Mouse (Mus musculus) bone marrow macrophage, adult 2 months (primary cell): ENCODE data around the gene Mtln. TPM values are rescaled to one million over a fixed set of nuclear protein-coding genes. Genes with fewer than 3 reads are reported as not detected.

Source experiments
- H3K27ac ChIP-seq: 2 replicates; pipeline ENCODE4 v1.5.1; 2012; ENCODE audit warnings: low read depth, low read length; ENCODE audit not compliant: insufficient read depth
- H3K4me1 ChIP-seq: 2 replicates; pipeline ENCODE4 v1.6.1; 2012; ENCODE audit warnings: low read length; ENCODE audit not compliant: control insufficient read depth, insufficient read depth
- H3K4me3 ChIP-seq: 2 replicates; pipeline ENCODE4 v1.5.1; 2012; ENCODE audit warnings: mild to moderate bottlenecking, low read length, moderate library complexity; ENCODE audit not compliant: insufficient read depth
- CTCF ChIP-seq: IDR thresholded peaks from 2 replicates; pipeline ENCODE4 v1.5.1; 2012; ENCODE audit warnings: low read depth, mild to moderate bottlenecking, low read length, moderate library complexity
- POLR2A ChIP-seq: IDR thresholded peaks from 2 replicates; pipeline ENCODE4 v1.6.1; 2012; ENCODE audit warnings: mild to moderate bottlenecking, low read depth, low read length, borderline replicate concordance
- polyA plus RNA-seq: library from polyadenylated mRNA; stranded (reverse); fragments of >200 nt; gene quantifications from 2 replicates; pipeline ENCODE4 v1.2.4, GENCODE M21; 2012; ENCODE audit not compliant: missing spikeins, insufficient read depth, insufficient read length

Mtln gene
- polyA plus RNA-seq = 30.1 and 37.2 TPM in 2 replicates

GRCm38 (mm10) chr2:127791919-127792603 lies at the start of gene Mtln:
Gene Mtln (minus strand): TSS chr2:127792488.
- Histone ChIP-seq H3K4me1 (peaks cover 15% of the 10 kb centered on the region), H3K27ac (peak within 1 kb of the TSS; percentile 54), H3K4me3 (peak within 1 kb of the TSS; percentile 80)
- TF ChIP-seq CTCF (no peak), POLR2A (no peak)

GRCm38 (mm10) chr2:127841402-127841801 lies 49.1 kb upstream of the Mtln start:
- Histone ChIP-seq H3K27ac (no peak overlapping the region), H3K4me3 (no peak overlapping the region), H3K4me1 (peaks cover 12% of the 10 kb centered on the region)
- TF ChIP-seq CTCF (no peak), POLR2A (no peak)

- TF ChIP-seq CTCF (no peak), POLR2A (no peak)
- no peak overlapping the region for H3K4me3 ChIP-seq
- H3K4me1 ChIP-seq = peaks cover 2% of the 10 kb centered on the region; the same call in 1 of the 2 replicates
- H3K27ac ChIP-seq = no peak overlapping the region
Observed at GRCm38 (mm10) chr2:127839425-127839824, 47.1 kb upstream of the Mtln start.

GRCm38 (mm10) chr2:127838576-127838975 lies 46.3 kb upstream of the Mtln start, which contains the start of gene Acoxl:
Gene Acoxl (plus strand): TSS chr2:127838876.
- H3K4me3 ChIP-seq = no peak within 1 kb of the TSS
- TF ChIP-seq CTCF = no peak
- no peak for TF ChIP-seq POLR2A
- no peaks in the 10 kb centered on the region for H3K4me1 ChIP-seq
- no peak within 1 kb of the TSS for H3K27ac ChIP-seq

- Histone ChIP-seq H3K4me1 (peaks cover 3% of the 10 kb centered on the region), H3K4me3 (no peak overlapping the region), H3K27ac (no peak overlapping the region)
- TF ChIP-seq POLR2A (no peak), CTCF (no peak)
Observed at GRCm38 (mm10) chr2:127832833-127833190, 40.5 kb upstream of the Mtln start.

GRCm38 (mm10) chr2:127832103-127832832 lies 40.0 kb upstream of the Mtln start:
- TF ChIP-seq POLR2A (no peak), CTCF (no peak)
- Histone ChIP-seq H3K27ac (peak overlapping the region; percentile 71), H3K4me3 (peak overlapping the region; percentile 54), H3K4me1 (peaks cover 3% of the 10 kb centered on the region)

- TF ChIP-seq POLR2A (no peak), CTCF (no peak)
- Histone ChIP-seq H3K4me3 (peak within 1 kb of the TSS; percentile 100), H3K4me1 (peaks cover 3% of the 10 kb centered on the region), H3K27ac (peak within 1 kb of the TSS; percentile 79)
Observed at GRCm38 (mm10) chr2:127831401-127832102, 39.3 kb upstream of the Mtln start, which contains the start of gene Bub1. Gene Bub1 (minus strand): TSS chr2:127831865.

GRCm38 (mm10) chr2:127789651-127790270 lies 2.5 kb downstream of the Mtln start:
- peaks cover 15% of the 10 kb centered on the region for H3K4me1 ChIP-seq
- H3K27ac ChIP-seq = no peak overlapping the region
- TF ChIP-seq CTCF (no peak), POLR2A (no peak)
- H3K4me3 ChIP-seq = 0 out of 2 replicates have a peak overlapping the region, but pooled peaks have one; percentile 67

- no peak for TF ChIP-seq CTCF
- TF ChIP-seq POLR2A = no peak
Observed at GRCm38 (mm10) chr2:127789138-127789537, 3.1 kb downstream of the Mtln start.

More at GRCm38 (mm10) chr2:127789138-127789537, 3.1 kb downstream of the Mtln start:
- Histone ChIP-seq H3K4me3 (peak overlapping the region; percentile 67), H3K27ac (peak overlapping the region; percentile 39; the same call in 1 of the 2 replicates), H3K4me1 (peaks cover 15% of the 10 kb centered on the region)
